Mouse (Mus musculus): ENCODE measurements around the gene Ror1. TPM values are rescaled to one million over a fixed set of nuclear protein-coding genes. Genes with fewer than 3 reads are reported as not detected.
A peak's percentile ranks its signal among the peaks of the same experiment; 100 is the strongest.

The Ror1 gene
- total RNA-seq, 2 experiments from 2014 or later = 0.56 to 0.95 TPM

GRCm38 (mm10) chr4:100376163-100376562 lies 280.6 kb downstream of the Ror1 start:
- DNase-seq (ENCODE audit: low spot score in 2 of 2) = no peak

GRCm38 (mm10) chr4:100377231-100377630 lies 281.6 kb downstream of the Ror1 start:
- no peak for DNase-seq (ENCODE audit: low spot score in 2 of 2)

GRCm38 (mm10) chr4:100377996-100378395 lies 282.4 kb downstream of the Ror1 start:
- DNase-seq (ENCODE audit: low spot score in 2 of 2) = no peak

DNA sequence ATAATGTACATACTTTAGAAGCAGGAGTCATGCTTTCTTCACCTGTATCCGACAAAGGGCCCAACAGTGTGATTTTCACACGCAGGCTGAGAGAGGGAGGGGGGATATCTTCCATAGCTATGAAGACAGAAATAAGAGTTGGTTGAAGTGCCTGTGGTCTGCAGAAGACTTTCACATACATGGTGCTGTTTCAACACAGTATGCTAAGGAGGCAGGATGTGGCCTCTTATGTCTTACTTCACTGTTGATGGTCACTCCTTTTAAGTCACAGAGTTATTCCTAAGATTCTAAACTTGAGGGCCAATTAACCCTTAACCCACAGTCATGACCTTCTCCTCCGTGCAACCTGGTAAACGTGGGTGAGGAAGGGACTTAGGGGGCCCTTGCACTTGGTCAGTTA lies 286.2 kb downstream of the Ror1 start:
- DNase-seq (ENCODE audit: low spot score in 2 of 2) = no peak

DNA sequence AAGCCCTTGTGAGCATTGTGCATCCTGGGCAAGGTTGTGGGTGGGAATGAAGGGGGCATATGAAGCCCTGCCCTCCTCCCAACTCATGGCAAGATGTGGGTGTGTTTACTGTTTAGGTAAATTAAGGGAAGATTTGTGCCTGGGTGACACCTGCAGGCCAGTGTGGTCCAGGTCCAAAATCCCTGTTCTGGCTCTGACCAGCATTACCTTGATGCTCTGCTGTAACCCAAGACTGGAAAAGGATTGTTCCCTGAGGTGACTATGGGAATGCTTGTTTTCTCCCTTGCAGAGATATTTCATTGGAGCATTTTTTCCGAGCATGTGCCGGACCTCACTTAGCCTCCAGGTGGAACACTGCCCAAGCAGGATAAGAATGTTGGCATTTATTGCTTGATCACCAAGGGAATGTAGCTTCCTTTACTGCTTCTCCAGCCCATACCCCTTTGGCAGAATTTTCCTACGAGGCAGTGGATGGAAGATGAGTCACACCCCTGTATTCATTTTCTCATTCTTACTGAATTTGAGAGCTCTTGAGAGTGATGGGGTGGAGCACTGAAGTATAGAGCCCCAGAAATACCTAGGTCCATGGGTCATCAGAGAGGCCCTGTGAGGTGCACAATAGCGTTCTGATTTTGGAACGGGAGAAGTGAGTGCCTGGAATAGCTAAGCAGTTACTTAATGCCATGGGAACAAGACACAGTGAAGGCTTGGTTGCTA lies 290.8 kb downstream of the Ror1 start:
- no peak for DNase-seq (ENCODE audit: low spot score in 2 of 2)

DNA sequence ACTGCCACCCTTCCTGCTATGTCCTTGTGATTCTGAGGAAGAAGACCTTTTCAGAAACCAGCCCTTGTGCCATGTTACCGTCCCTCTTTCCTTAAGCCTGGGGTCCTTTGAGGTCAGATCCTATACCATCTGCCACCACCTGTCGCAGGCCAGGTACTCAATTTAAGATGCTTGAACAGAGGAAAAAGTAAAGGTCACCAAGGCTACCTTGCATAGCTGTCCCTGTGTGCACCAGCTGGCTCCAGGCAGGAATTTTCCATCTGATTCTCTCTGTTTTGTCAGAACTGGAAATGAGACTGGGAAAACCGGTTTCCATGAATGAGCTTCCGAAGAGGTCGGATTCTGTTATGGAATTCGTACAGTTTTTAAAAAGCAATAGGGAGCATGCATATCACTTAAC lies 294.8 kb downstream of the Ror1 start:
- DNase-seq (ENCODE audit: low spot score in 2 of 2) = no peak

DNA sequence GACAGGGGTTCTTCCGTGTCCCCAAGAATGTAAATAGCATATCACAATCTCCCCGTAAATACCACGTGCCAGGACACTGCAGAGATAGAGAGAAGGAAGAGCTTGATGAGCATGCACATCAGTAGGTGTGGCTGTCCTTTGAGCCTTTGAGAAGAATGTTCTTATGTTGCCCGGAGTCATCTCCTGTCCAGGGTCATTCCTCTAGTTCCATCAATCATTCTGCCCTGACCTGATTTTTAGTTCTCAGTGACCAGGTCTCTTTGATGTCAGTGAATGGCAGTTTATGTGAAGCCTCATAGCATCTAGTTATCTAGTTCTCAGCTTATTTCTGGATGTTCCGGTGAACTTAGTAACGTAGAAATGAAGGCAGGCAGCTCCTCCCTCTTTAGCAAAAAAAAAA lies 295.4 kb downstream of the Ror1 start:
- DNase-seq (ENCODE audit: low spot score in 2 of 2) = no peak

DNA sequence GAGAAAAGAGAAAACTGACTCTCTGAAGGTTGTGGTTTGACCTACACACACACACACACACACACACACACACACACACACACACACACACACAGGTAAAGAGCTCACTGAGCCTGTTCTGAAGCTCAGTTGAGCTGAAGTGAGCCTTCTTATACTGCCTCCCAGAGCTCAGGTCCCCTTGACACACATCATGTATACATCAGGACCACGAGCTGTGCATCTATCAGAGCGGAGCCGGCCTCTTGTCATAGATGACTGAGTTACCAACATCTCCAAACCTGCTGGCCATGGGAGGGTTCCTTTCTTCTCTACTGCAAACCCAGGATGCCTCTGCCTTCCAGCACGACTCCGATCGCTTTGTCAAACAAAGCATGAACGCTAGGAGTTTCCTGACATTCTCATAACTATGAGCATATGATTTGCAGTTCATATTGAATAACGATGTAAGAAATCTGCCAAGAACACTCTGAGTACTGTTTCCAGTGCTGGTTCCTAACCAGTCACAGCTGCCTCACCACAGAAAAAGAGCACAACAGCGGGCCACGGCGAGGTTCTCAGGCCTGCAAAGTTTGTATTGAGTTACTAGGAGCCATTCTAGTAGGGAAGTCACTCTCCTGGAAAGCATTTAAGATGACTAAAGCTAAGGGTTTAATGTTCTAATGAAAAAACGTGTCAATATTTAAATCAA lies 297.9 kb downstream of the Ror1 start:
- no peak for DNase-seq (ENCODE audit: low spot score in 2 of 2)

GRCm38 (mm10) chr4:100395407-100395806 lies 299.8 kb downstream of the Ror1 start:
- DNase-seq (ENCODE audit: low spot score in 2 of 2) = no peak

DNA sequence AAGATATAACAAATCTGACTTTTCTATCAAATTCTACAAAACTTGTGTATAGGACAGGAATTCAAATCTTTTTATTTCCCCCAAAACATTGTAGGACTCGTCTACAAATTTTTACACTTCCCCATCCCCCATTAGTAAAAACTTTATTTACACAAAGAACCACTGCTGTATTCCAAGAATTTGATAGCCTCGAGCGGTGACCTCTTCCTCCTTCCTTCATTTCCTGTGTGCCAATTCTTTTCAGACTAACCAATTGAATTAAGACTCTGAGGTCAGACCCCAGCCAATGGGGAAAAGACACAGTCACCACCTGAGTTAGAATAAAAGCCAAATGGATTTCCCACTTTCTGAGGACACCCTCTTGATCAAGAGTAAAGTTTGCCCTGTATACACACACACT lies 302.5 kb downstream of the Ror1 start:
- no peak for DNase-seq (ENCODE audit: low spot score in 2 of 2)

DNA sequence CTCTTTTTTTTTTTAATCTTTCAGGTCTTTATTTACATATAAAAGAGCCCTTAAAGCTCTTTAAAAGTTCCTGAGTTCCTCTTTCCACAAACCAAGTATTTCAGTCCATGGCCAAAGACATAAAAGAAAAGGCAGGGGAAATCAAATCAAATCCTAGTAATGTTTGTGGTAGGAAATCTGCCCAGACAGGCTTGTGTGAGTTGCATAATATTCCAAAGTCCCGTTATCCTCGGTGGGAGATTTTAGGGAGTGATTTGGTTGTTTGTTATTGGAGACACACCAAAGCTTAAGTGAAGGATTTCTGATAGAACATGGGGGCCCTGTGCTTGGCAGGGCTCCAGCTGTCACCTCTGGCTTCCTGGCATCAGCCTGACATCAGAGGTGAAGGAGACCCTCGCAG lies 305.5 kb downstream of the Ror1 start:
- DNase-seq (ENCODE audit: low spot score in 2 of 2) = no peak

- DNase-seq (ENCODE audit: low spot score in 2 of 2) = no peak
Observed at GRCm38 (mm10) chr4:100401581-100402470, 306.2 kb downstream of the Ror1 start.

- DNase-seq (ENCODE audit: low spot score in 2 of 2) = peak; percentile 66 to 75
Observed at GRCm38 (mm10) chr4:100407261-100407874, 311.8 kb downstream of the Ror1 start.

DNA sequence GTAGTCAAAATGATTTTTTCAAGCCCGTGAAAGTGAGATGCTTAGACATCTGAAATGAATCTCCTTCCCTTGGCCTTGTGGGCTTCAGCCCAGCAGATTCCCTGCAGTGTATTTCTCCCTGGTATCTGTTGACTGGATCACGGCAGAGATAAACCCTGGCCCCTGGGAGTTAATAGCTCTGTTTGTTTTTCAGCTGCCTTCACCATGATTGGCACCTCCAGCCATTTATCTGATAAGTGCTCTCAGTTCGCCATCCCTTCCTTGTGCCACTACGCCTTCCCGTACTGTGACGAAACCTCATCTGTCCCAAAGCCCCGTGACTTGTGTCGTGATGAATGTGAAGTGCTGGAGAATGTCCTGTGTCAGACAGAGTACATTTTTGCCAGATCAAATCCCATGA lies 313.9 kb downstream of the Ror1 start:
- DNase-seq (ENCODE audit: low spot score in 2 of 2) = no peak

DNA sequence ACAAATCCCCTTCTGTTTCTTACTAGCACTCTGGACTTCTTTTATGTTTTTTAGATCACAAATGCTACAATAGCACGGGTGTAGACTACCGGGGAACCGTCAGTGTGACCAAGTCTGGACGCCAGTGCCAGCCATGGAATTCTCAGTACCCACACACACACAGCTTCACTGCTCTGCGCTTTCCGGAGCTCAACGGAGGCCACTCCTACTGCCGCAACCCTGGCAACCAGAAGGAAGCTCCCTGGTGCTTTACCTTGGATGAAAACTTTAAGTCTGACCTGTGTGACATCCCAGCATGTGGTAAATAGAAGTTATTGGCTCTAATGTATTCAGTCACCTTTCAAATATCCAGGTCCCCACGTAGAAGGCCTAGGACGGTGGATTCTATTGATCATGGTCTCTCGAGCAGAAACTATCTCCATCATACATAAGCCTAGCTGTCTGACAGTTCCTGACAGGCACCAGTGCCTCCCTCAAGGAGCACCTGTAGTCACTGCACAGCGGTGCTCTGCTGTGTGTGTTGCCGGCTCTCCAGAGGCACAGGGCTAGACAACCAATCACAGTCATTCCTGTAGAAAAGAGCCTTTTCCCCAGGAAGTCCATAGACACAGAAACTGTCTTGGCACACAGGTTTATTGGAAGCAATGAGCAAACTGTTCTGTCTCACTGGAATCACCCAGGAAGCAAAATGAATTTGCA lies 316.4 kb downstream of the Ror1 start:
- DNase-seq (ENCODE audit: low spot score in 2 of 2) = no peak

- no peak for DNase-seq (ENCODE audit: low spot score in 2 of 2)
Observed at GRCm38 (mm10) chr4:100422756-100423155, 327.2 kb downstream of the Ror1 start.

- no peak for DNase-seq (ENCODE audit: low spot score in 2 of 2)
Observed at GRCm38 (mm10) chr4:100426101-100426500, 330.5 kb downstream of the Ror1 start.

- DNase-seq (ENCODE audit: low spot score in 2 of 2) = no peak
Observed at GRCm38 (mm10) chr4:100429371-100429900, 333.8 kb downstream of the Ror1 start.

- no peak for DNase-seq (ENCODE audit: low spot score in 2 of 2)
Observed at GRCm38 (mm10) chr4:100435281-100436168, 339.9 kb downstream of the Ror1 start.

- DNase-seq (ENCODE audit: low spot score in 2 of 2) = no peak
Observed at GRCm38 (mm10) chr4:100436169-100436547, 340.6 kb downstream of the Ror1 start.
